9 mouse cellular contexts compared by ENCODE assay signal in the genomic region with DNA sequence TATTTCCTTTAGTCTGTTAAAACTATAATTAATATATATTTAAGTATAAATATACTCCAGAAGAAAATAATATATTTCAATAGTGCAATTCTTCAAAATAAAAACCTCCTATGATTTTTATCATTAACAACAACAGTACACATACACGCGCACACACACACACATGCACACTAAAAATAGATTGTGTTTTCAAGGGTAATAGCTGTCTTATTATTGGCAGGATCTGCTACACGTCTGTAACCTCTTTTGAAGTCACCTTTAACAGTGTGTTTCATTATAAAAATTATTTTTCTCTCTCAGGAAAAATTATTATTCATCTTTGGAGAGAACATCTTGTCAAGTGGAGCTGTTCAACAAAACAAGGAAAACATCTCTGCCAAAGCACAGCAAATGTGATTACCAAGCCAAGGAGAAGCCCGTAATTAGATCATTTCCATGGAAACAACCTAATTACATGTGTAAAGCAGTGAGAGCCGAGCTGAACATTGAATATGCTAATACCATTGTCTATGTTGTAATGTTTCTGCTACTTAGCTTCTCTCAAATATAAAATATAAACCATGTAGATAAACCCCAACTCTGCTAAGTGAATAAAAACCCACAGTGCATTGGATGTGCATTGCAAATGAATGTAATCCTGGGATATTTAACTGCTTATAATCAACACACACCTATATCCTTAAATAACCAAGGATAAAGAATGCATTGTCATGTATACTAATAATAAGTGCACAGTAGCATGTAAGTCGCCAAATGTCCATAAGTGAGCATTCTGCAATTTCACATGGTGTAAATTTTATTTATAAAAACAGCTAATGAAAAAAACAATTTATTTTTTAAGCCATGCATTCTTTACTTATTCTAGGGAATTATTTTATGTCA.
DNase-seq lines count a peak whose midpoint lies in the region; ATAC-seq lines count a peak whose summit lies in the region.
"Had no signal": no experiment of that assay in that cellular context is flagged by ENCODE, and none has a peak within 500 bp of the region (broad histone marks: within the 10 kb centered on the region; RNA-seq: fewer than 3 reads in every experiment).

No protein-coding gene starts in this region.

- peak; percentile 50 for DNase-seq in layer of hippocampus, adult 11-12 months (ENCODE audit: low spot score)
- no peak for DNase-seq in layer of hippocampus, postnatal 25 days (ENCODE audit: extremely low spot score in 1 of 2, low spot score in 1 of 2)
- DNase-seq in layer of hippocampus, adult 18-20 months (ENCODE audit: low spot score in 2 of 2) = peak; percentile 27 to 82

- no peaks in the 10 kb centered on the region for H3K36me3 ChIP-seq in forebrain, embryonic 13.5 days (ENCODE audit: poor library complexity, severe bottlenecking)
- H3K36me3 ChIP-seq in neural tube, embryonic 15.5 days = no peaks in the 10 kb centered on the region

- H3K27me3 ChIP-seq in forebrain, embryonic 13.5 days = no peaks in the 10 kb centered on the region
- no peaks in the 10 kb centered on the region for H3K27me3 ChIP-seq in neural tube, embryonic 15.5 days (replicated peaks)

- no peaks in the 10 kb centered on the region for H3K9me3 ChIP-seq in forebrain, embryonic 13.5 days (replicated peaks)
- H3K9me3 ChIP-seq in neural tube, embryonic 15.5 days (replicated peaks) = no peaks in the 10 kb centered on the region

- ATAC-seq in forebrain, embryonic 13.5 days = peak; percentile 97
- ATAC-seq in neural tube, embryonic 15.5 days (ENCODE audit: low FRiP score) = peak; percentile 91
- ATAC-seq in megakaryocyte, adult 5-6 weeks (ENCODE audit: poor library complexity, severe bottlenecking) = no peak
- ATAC-seq in monocyte, adult 5-6 weeks (replicated peaks; ENCODE audit: insufficient number of reproducible peaks, low FRiP score, low TSS enrichment, poor library complexity, severe bottlenecking) = no peak
- ATAC-seq: activated CD4-positive, CD25-positive, alpha-beta regulatory T cell, adult 4 months had no signal

- H3K4me3 ChIP-seq in forebrain, embryonic 13.5 days = no peak overlapping the region
- no peak overlapping the region for H3K4me3 ChIP-seq in neural tube, embryonic 15.5 days (replicated peaks)

- no peak overlapping the region for H3K4me2 ChIP-seq in forebrain, embryonic 13.5 days
- H3K4me2 ChIP-seq in neural tube, embryonic 15.5 days = 0 out of 2 replicates have a peak overlapping the region, but pooled peaks have one; percentile 3
- H3K4me2 ChIP-seq: heart, embryonic 11.5 days had no signal

- WGBS in forebrain, embryonic 13.5 days = 29% methylated on average over 6 of the region's 6 CpGs
- 41% methylated on average over 6 of the region's 6 CpGs for WGBS in neural tube, embryonic 15.5 days

- H3K9ac ChIP-seq in forebrain, embryonic 13.5 days = no peak overlapping the region
- H3K9ac ChIP-seq in neural tube, embryonic 15.5 days (replicated peaks) = no peak overlapping the region

- peaks cover 22% of the 10 kb centered on the region for H3K4me1 ChIP-seq in forebrain, embryonic 13.5 days
- 0 out of 2 replicates have a peak, but pooled peaks cover 2% of the 10 kb centered on the region for H3K4me1 ChIP-seq in neural tube, embryonic 15.5 days

- H3K27ac ChIP-seq in forebrain, embryonic 13.5 days = peak overlapping the region; percentile 63
- peak overlapping the region; percentile 54; the same call in 1 of the 2 replicates for H3K27ac ChIP-seq in neural tube, embryonic 15.5 days (replicated peaks)

Comparison
In these comparisons a context has a peak if more than half of its experiments do, and no peak if none do; other contexts are left out.
1. DNase-seq: peak in layer of hippocampus, adult 11-12 months (single experiment) and layer of hippocampus, adult 18-20 months (2 of 2); none in layer of hippocampus, postnatal 25 days (0 of 2).
2. ATAC-seq: peak in forebrain, embryonic 13.5 days (single experiment) and neural tube, embryonic 15.5 days (single experiment); none in megakaryocyte, adult 5-6 weeks (single experiment) and monocyte, adult 5-6 weeks (single experiment).